Mouse (Mus musculus) erythroblast, embryonic 14.5 days (primary cell): Measurements from ENCODE around the gene Rgs3. TPM values are rescaled to one million over a fixed set of nuclear protein-coding genes. Genes with fewer than 3 reads are reported as not detected.

ENCODE experiments used
- H3K27me3 ChIP-seq: 2 replicates; pipeline ENCODE4 v1.6.1; 2012; ENCODE audit warnings: inconsistent platforms; ENCODE audit not compliant: control insufficient read depth
- H3K36me3 ChIP-seq: 2 replicates; pipeline ENCODE4 v1.6.1; 2012; ENCODE audit warnings: mild to moderate bottlenecking, inconsistent platforms; ENCODE audit not compliant: control insufficient read depth
- H3K4me1 ChIP-seq: 2 replicates; pipeline ENCODE4 v1.6.1; 2012; ENCODE audit warnings: inconsistent platforms; ENCODE audit not compliant: control insufficient read depth
- H3K4me3 ChIP-seq: replicated peaks from 2 replicates; pipeline ENCODE3; 2012; ENCODE audit warnings: moderate library complexity, mild to moderate bottlenecking, inconsistent platforms
- H3K9me3 ChIP-seq: 2 replicates; pipeline ENCODE4 v1.6.1; 2012; ENCODE audit warnings: low read length, inconsistent platforms, mixed read lengths; ENCODE audit not compliant: control insufficient read depth
- GATA1 ChIP-seq: IDR thresholded peaks from 2 replicates; pipeline ENCODE4 v1.6.1; 2012; ENCODE audit warnings: low read length, inconsistent platforms, mixed read lengths
- TAL1 ChIP-seq: IDR thresholded peaks from 3 replicates; pipeline ENCODE4 v1.6.1; 2012; ENCODE audit warnings: low read length, inconsistent platforms, mixed read lengths
- polyA plus RNA-seq: library from polyadenylated mRNA; stranded (reverse); fragments of >175 nt; gene quantifications from 2 replicates; pipeline ENCODE4 v1.2.3, GENCODE M21; 2012

The Rgs3 gene
- polyA plus RNA-seq, 1 experiment = 0.13 TPM

DNA sequence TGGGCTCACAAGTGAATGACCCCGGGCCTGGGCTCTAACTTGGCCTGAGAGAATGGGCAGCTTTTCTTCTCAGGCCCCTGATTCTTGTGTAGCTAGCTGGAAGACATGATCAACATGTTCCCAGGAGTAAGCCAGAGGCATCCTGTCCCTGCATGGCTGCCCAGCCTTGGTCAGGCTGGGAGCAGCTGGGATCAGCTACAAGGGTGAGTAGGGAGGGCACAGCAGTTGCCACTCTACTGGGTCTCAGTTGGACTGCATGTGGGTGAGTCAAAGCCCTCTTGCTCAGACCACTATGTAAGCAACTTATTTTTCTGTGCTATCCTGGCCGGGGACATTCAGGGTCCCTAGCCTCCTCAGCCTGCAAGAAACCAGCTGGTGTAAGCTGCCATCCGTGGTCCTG, 146.1 kb downstream of the Rgs3 start:
- no peaks in the 10 kb centered on the region for H3K4me1 ChIP-seq
- H3K36me3 ChIP-seq = no peaks in the 10 kb centered on the region
- no peaks in the 10 kb centered on the region for H3K27me3 ChIP-seq
- no peak for TF ChIP-seq TAL1
- TF ChIP-seq GATA1 = no peak
- no peaks in the 10 kb centered on the region for H3K9me3 ChIP-seq
- H3K4me3 ChIP-seq = no peak overlapping the region

- Histone ChIP-seq H3K27me3 (no peaks in the 10 kb centered on the region), H3K4me1 (no peaks in the 10 kb centered on the region), H3K4me3 (no peak overlapping the region), H3K36me3 (no peaks in the 10 kb centered on the region), H3K9me3 (no peaks in the 10 kb centered on the region)
- TF ChIP-seq TAL1 (no peak), GATA1 (no peak)
Observed at GRCm38 (mm10) chr4:62708084-62708483, 148.4 kb downstream of the Rgs3 start.

GRCm38 (mm10) chr4:62708994-62709393, 149.3 kb downstream of the Rgs3 start:
- Histone ChIP-seq H3K36me3 (no peaks in the 10 kb centered on the region), H3K27me3 (no peaks in the 10 kb centered on the region), H3K9me3 (no peaks in the 10 kb centered on the region), H3K4me1 (no peaks in the 10 kb centered on the region), H3K4me3 (no peak overlapping the region)
- TF ChIP-seq GATA1 = no peak
- TF ChIP-seq TAL1 = no peak

- no peak overlapping the region for H3K4me3 ChIP-seq
- H3K36me3 ChIP-seq = no peaks in the 10 kb centered on the region
- no peak for TF ChIP-seq GATA1
- TF ChIP-seq TAL1 = no peak
- H3K27me3 ChIP-seq = no peaks in the 10 kb centered on the region
- no peaks in the 10 kb centered on the region for H3K9me3 ChIP-seq
- H3K4me1 ChIP-seq = no peaks in the 10 kb centered on the region
Observed at GRCm38 (mm10) chr4:62709448-62709847, 149.8 kb downstream of the Rgs3 start.

DNA sequence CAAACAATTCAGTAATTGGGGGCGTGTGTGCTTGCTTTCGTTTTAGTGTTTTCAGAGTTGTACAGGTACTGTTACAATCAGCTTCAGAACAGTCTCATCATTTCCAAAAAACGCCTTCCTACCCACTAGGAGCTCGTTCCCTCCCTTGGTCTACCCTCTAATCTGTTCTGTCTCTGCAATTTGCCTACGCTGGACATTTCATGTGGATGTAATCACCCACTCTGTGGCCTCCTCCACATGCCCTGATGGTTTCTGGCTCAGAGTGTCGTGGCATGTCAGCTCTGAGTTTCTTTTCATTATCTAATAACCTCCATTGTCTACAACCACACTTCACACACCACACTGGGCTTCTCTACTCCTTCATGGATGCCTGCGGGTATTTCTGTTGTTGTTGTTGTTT, 151.5 kb downstream of the Rgs3 start:
- TF ChIP-seq GATA1 (no peak), TAL1 (no peak)
- Histone ChIP-seq H3K4me1 (no peaks in the 10 kb centered on the region), H3K4me3 (no peak overlapping the region), H3K9me3 (no peaks in the 10 kb centered on the region), H3K27me3 (no peaks in the 10 kb centered on the region), H3K36me3 (no peaks in the 10 kb centered on the region)

DNA sequence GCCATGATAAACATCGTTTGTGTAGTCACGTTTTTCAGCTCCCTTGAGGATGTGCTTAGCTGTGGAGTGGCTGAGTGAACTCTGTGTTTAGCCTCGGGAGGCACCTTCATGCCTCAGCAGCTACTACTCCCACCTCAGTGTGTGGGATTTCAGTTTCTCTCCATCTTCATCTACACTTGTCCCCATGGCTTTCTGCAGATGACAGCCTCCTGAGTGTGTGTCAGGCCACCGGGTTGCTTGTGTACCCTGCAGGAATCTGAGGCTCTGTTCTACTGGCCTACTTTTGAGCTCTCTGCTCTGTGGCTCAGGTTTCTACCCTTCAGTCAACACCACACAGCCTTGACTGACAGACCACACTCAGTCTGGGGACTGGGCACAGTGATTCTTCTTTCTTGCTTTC, 151.9 kb downstream of the Rgs3 start:
- no peaks in the 10 kb centered on the region for H3K9me3 ChIP-seq
- no peaks in the 10 kb centered on the region for H3K4me1 ChIP-seq
- no peaks in the 10 kb centered on the region for H3K36me3 ChIP-seq
- no peak overlapping the region for H3K4me3 ChIP-seq
- no peaks in the 10 kb centered on the region for H3K27me3 ChIP-seq
- TF ChIP-seq GATA1 (no peak), TAL1 (no peak)

GRCm38 (mm10) chr4:62720861-62721260, 161.2 kb downstream of the Rgs3 start:
- Histone ChIP-seq H3K4me1 (no peaks in the 10 kb centered on the region), H3K9me3 (no peaks in the 10 kb centered on the region), H3K4me3 (no peak overlapping the region), H3K27me3 (no peaks in the 10 kb centered on the region), H3K36me3 (no peaks in the 10 kb centered on the region)
- TF ChIP-seq GATA1 (no peak), TAL1 (no peak)

GRCm38 (mm10) chr4:62722021-62722426, 162.4 kb downstream of the Rgs3 start:
- Histone ChIP-seq H3K4me1 (no peaks in the 10 kb centered on the region), H3K27me3 (no peaks in the 10 kb centered on the region), H3K4me3 (no peak overlapping the region), H3K36me3 (no peaks in the 10 kb centered on the region), H3K9me3 (no peaks in the 10 kb centered on the region)
- no peak for TF ChIP-seq GATA1
- TF ChIP-seq TAL1 = no peak

DNA sequence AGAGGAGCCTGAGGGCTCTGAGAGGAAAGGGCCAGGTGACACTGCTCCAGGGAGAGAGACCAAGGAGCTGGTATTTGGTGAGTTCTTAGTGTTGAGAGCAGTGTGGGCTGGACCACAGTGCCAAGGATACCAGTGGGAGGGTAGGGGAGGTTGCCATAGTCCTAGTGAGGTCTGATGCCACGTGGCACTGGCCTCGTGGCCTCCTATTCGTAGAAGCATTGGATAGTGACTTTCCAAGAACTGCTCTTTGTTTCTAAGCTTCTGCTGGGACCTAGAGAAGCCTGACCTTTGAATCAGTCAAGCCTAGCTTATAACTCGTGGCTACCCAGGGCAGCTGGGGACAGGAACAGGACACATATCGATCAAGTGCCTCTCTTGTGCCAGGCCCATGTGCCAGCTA, 164.1 kb downstream of the Rgs3 start:
- no peaks in the 10 kb centered on the region for H3K27me3 ChIP-seq
- H3K9me3 ChIP-seq = no peaks in the 10 kb centered on the region
- no peak for TF ChIP-seq GATA1
- TF ChIP-seq TAL1 = no peak
- H3K36me3 ChIP-seq = no peaks in the 10 kb centered on the region
- H3K4me3 ChIP-seq = no peak overlapping the region
- H3K4me1 ChIP-seq = no peaks in the 10 kb centered on the region

DNA sequence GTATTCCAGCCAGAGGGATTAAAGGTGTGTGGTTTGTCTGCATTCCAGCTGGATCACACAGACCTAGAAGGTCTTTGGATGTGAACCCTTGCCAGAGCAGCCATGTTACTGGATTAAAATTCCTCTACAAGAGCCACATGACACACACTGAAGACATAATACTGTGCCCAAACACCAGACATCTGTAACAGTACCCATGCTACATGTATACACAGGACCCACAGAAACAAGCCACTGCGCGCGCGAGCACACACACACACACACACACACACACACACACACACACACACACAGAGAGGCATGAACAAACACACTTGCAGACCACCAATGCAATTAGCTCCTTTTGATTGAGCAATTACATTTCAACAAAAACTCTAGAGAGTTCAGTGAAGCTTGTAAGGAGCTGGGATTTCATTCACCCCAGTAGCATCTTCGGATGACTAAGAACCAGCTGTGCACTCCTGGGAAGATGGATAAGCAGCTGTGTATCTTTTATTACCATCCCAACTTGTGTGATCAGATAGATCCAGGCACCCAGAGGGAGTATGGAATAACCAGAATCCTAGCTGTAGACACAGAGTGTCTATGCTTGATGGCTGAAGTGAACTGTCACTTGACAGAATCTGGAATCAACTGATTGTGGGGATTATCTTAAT, 166.8 kb downstream of the Rgs3 start:
- Histone ChIP-seq H3K27me3 (no peaks in the 10 kb centered on the region), H3K4me3 (no peak overlapping the region), H3K4me1 (no peaks in the 10 kb centered on the region), H3K9me3 (no peaks in the 10 kb centered on the region), H3K36me3 (no peaks in the 10 kb centered on the region)
- TF ChIP-seq GATA1 (no peak), TAL1 (no peak)
